Mouse (Mus musculus) C2C12 (cell line): ENCODE data around the gene Cenpe. TPM values are rescaled to one million over a fixed set of nuclear protein-coding genes. Genes with fewer than 3 reads are reported as not detected.
A peak's percentile ranks its signal among the peaks of the same experiment; 100 is the strongest.
"Not testable (repeated sequence)": the region's sequence is repeated elsewhere in the genome, so short reads cannot be mapped to it uniquely, and the experiment has no call there.

Source experiments
- H3K27me3 ChIP-seq: one replicate; pipeline ENCODE4 v1.6.1; 2011; ENCODE audit not compliant: control insufficient read depth, insufficient read depth, insufficient read length
- H3K36me3 ChIP-seq: one replicate; pipeline ENCODE4 v1.6.1; 2011; ENCODE audit not compliant: control insufficient read depth, insufficient read depth
- H3K4me3 ChIP-seq: one replicate; pipeline ENCODE4 v1.5.1; 2011; ENCODE audit warnings: mild to moderate bottlenecking, control low read depth; ENCODE audit not compliant: poor library complexity, insufficient read depth, severe bottlenecking
- H3K79me2 ChIP-seq: one replicate; pipeline ENCODE4 v1.6.1; 2011; ENCODE audit not compliant: control insufficient read depth, insufficient read depth
- H3K79me3 ChIP-seq: one replicate; pipeline ENCODE4 v1.6.1; 2011; ENCODE audit warnings: low read depth, control low read depth
- H3ac ChIP-seq: one replicate; pipeline ENCODE3; 2011; ENCODE audit warnings: low read depth; ENCODE audit not compliant: control insufficient read depth, insufficient read length
- CEBPB ChIP-seq: IDR thresholded peaks from one replicate; pipeline ENCODE4 v1.6.1; 2011; ENCODE audit warnings: low read depth, mild to moderate bottlenecking, control low read depth, moderate library complexity
- CTCF ChIP-seq: IDR thresholded peaks from one replicate; pipeline ENCODE4 v1.5.1; 2011; ENCODE audit not compliant: control insufficient read depth, insufficient read depth, insufficient read length
- FOSL1 ChIP-seq: IDR thresholded peaks from one replicate; pipeline ENCODE4 v1.8.0; 2011; ENCODE audit warnings: mild to moderate bottlenecking, low read length; ENCODE audit not compliant: poor library complexity, insufficient read depth, severe bottlenecking
- MAX ChIP-seq: IDR thresholded peaks from one replicate; pipeline ENCODE4 v1.6.1; 2011; ENCODE audit warnings: mild to moderate bottlenecking, control low read depth
- MYOD1 ChIP-seq: IDR thresholded peaks from one replicate; pipeline ENCODE4 v1.6.1; 2011; ENCODE audit warnings: low read depth; ENCODE audit not compliant: control insufficient read depth, insufficient read length
- MYOG ChIP-seq: IDR thresholded peaks from one replicate; pipeline ENCODE4 v1.6.1; 2011; ENCODE audit not compliant: control insufficient read depth, insufficient read length; ENCODE audit errors: extremely low read depth
- USF1 ChIP-seq: IDR thresholded peaks from one replicate; pipeline ENCODE4 v1.6.1; 2011; ENCODE audit warnings: low read depth, mild to moderate bottlenecking, control low read depth, moderate library complexity
- long read RNA-seq, 2 experiments: library from polyadenylated mRNA; unstranded; transcript quantifications; one replicate each; pipeline ENCODE4 v2.0.0; 2019 to 2020
- polyA plus RNA-seq: library from polyadenylated mRNA; unstranded; fragments of >200 nt; fragmentation: generic; extraction: Trizol; gene quantifications from one replicate; pipeline ENCODE4 v1.2.1, GENCODE M21; 2012; ENCODE audit warnings: missing spikeins

The Cenpe gene
- polyA plus RNA-seq: 7.9 TPM
- long read RNA-seq, experiment 1, partial matches to known transcripts: 43 of 47 reads
- long read RNA-seq, experiment 1, other reads (novel, unspliced or antisense): 4 of 47 reads
- long read RNA-seq, experiment 2, partial matches to known transcripts: 116 of 132 reads
- long read RNA-seq, experiment 2, other reads (novel, unspliced or antisense): 16 of 132 reads

GRCm38 (mm10) chr3:135211805-135212657, at the start of gene Cenpe:
Cenpe (plus strand) TSS chr3:135212537.
- TF ChIP-seq MAX: peak; percentile 13
- no peak for TF ChIP-seq USF1

GRCm38 (mm10) chr3:135171898-135172446, 40.4 kb upstream of the Cenpe start:
- no peak for TF ChIP-seq MYOD1
- no peak for TF ChIP-seq MYOG
- no peak for TF ChIP-seq MAX
- TF ChIP-seq FOSL1: no peak
- TF ChIP-seq CTCF: no peak
- TF ChIP-seq USF1: no peak
- TF ChIP-seq CEBPB: no peak
- Histone ChIP-seq H3K27me3 (no peaks in the 10 kb centered on the region), H3K79me2 (no peaks in the 10 kb centered on the region), H3ac (no peak overlapping the region), H3K79me3 (no peaks in the 10 kb centered on the region), H3K36me3 (no peaks in the 10 kb centered on the region), H3K4me3 (no peak overlapping the region)

More at GRCm38 (mm10) chr3:135211805-135212657, at the start of gene Cenpe:
- Histone ChIP-seq H3K79me2 (peaks cover 33% of the 10 kb centered on the region), H3ac (peak within 1 kb of the TSS; percentile 92), H3K4me3 (peak within 1 kb of the TSS; percentile 92), H3K79me3 (peaks cover 26% of the 10 kb centered on the region), H3K36me3 (peaks cover 24% of the 10 kb centered on the region), H3K27me3 (no peaks in the 10 kb centered on the region)

- Histone ChIP-seq H3K79me2 (no peaks in the 10 kb centered on the region), H3K79me3 (no peaks in the 10 kb centered on the region), H3K27me3 (no peaks in the 10 kb centered on the region), H3K36me3 (no peaks in the 10 kb centered on the region), H3ac (no peak overlapping the region), H3K4me3 (no peak overlapping the region)
- no peak for TF ChIP-seq MAX
- no peak for TF ChIP-seq CTCF
- TF ChIP-seq USF1: no peak
- no peak for TF ChIP-seq MYOG
- no peak for TF ChIP-seq FOSL1
- no peak for TF ChIP-seq MYOD1
- no peak for TF ChIP-seq CEBPB
Observed at GRCm38 (mm10) chr3:135191861-135192260, 20.5 kb upstream of the Cenpe start.

- not testable (repeated sequence) for H3K4me3 ChIP-seq, H3ac ChIP-seq, H3K36me3 ChIP-seq, H3K79me3 ChIP-seq, H3K27me3 ChIP-seq, H3K79me2 ChIP-seq
Observed at GRCm38 (mm10) chr3:135198051-135198450, 14.3 kb upstream of the Cenpe start.

- Histone ChIP-seq H3K4me3 (no peak overlapping the region), H3ac (no peak overlapping the region), H3K79me2 (no peaks in the 10 kb centered on the region), H3K36me3 (no peaks in the 10 kb centered on the region), H3K27me3 (no peaks in the 10 kb centered on the region), H3K79me3 (no peaks in the 10 kb centered on the region)
- TF ChIP-seq MYOD1 (no peak), MAX (no peak), FOSL1 (no peak), CTCF (no peak), CEBPB (no peak), USF1 (no peak), MYOG (no peak)
Observed at GRCm38 (mm10) chr3:135200409-135201303, 11.7 kb upstream of the Cenpe start.
